Mouse (Mus musculus) gastrocnemius, postnatal 4 days (tissue): ENCODE measurements around the gene 1700016C15Rik. TPM values are rescaled to one million over a fixed set of nuclear protein-coding genes. Genes with fewer than 3 reads are reported as not detected.

Experiments used
- DNase-seq, 2 experiments: peaks; one replicate each; pipeline ENCODE4 v3.0.0; 2021 to 2022; ENCODE audit warnings: low spot score in 2 of 2, mixed read lengths in 2 of 2
- total RNA-seq, 2 experiments: library from RNA; stranded (reverse); gene quantifications; 2 replicates each; pipeline ENCODE4 v1.2.3; 2021

Gene 1700016C15Rik
- total RNA-seq, 2 experiments from 2014 or later: not detected

DNA sequence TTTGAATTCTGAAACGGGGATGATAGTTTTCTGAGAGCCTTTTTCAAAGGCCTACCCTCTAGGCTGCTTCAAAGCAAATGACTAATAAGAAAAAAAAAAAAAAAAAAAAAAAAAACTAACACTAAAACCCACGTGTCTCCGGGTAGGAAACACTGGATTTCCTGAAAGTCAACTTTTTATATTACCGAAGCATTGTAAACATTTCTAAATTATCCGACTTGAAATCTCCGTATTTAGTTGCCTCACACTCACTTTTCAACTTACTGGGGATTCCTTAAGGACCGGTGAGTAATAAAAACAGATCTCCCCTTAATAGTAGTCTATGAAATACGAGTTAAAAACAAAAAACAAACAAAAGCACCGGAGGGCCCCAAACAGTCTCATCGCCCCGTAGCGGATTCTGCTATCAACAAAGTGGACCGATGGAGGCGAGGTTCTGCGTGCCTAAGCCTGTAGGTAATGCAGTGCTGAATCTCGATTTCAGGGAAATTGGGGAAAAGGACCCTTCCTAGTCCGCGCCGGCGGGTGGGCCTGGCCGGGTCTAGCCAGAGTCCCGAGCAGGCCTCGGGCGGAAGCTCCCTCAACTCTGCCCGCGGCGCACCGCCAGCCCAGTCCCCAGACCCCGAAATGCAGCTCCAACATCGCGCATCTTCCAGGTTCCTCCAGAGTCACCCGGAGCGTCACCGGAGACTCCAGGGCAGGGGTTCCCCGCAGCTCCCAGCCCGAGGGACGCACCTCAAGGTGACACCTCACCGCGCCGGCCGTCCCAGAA, 66.0 kb downstream of the 1700016C15Rik start:
- peak; percentile 25 to 63 for DNase-seq

DNA sequence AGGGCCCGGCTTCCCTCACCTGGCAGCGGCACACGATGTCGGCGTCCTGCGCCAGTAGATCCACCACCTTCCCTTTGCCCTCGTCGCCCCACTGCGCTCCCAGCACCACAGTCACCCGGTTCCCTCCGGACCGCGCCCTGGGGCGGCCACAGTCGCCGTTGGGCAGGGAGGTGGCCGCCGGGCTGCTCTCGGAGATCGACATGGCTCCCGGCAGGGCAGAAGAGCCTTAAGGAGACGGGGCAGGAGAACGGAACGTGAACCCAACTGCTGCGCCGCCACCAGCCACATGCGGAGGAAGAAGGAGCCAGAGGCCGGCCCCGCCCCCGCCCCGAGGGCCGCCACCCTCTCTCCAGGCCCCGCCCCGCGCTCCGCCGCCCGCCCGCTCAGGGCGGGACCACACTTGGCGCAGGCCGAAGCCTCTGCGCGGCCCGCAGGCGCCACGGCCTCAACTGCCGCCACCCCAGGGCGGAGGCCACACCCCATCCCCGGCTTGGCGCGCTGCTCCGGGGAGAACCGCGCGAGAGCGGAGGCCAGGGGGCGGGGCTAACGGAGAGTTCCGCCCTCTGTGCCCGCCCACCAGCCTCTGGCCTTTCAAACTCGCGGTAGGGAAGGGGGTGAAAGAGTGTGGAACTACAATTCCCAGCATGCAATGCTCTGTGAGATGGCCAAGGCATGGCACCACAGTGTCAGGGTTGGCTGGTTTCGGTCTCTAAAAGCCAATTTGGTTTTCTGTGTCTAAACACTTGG, 66.8 kb downstream of the 1700016C15Rik start, which contains the start of gene Adss:
TSS of gene Adss (minus strand) at position 319 of the 747 bp plus-strand sequence.
- DNase-seq: peak; percentile 99

DNA sequence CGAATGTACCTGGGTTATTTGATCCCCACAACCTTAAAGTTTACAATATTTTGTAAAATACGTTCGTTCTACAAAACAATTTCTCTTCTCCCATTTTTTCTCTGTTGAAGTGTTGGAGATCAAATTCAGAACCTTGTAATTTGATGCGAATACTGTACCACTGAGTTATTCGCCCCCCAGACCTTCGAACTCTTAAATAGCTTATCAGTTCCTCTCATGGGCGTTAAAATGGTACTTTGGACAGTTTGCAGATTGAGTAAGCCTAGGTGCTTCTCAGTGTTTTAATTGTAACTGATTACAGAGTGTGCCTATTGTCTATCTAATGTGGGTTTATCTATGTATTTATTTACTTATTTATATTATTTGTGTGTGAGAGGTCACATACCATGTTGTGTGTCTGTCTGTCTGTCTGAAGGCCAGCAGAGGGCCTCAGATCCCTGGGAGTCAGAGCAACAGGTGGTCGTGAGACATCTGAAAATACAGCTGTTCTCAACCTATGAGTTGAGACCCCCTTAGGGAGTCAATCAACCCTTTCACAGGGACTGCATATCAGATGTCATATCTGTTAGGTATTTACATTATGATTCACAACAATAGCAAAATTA, 67.6 kb downstream of the 1700016C15Rik start:
- DNase-seq: no peak

Other genes starting within 250 kb of the 1700016C15Rik start
- 10 to 100 TPM; 26.2 to 27.6 TPM for gene Adss, start 66.7 kb downstream of the 1700016C15Rik start, total RNA-seq